Mouse (Mus musculus) cerebellum, adult 2 months (tissue): ENCODE measurements around the gene Faap100.

ENCODE experiments used
- CTCF ChIP-seq: fragments of 200-500 bp; IDR thresholded peaks from 2 replicates; pipeline ENCODE4 v1.5.1; 2011; ENCODE audit warnings: low read depth, mild to moderate bottlenecking, control low read depth, low read length, moderate library complexity, borderline replicate concordance; ENCODE audit not compliant: insufficient read depth
- POLR2A ChIP-seq: fragments of 200-500 bp; IDR thresholded peaks from 2 replicates; pipeline ENCODE4 v1.6.1; 2011; ENCODE audit warnings: low read length, control low read depth, borderline replicate concordance; ENCODE audit not compliant: insufficient read depth

GRCm38 (mm10) chr11:120357791-120358401, 20.7 kb downstream of the Faap100 start:
- TF ChIP-seq CTCF, result no peak
- no peak for TF ChIP-seq POLR2A
